Mouse (Mus musculus): ENCODE measurements around the gene Ccdc97.
A peak's percentile ranks its signal among the peaks of the same experiment; 100 is the strongest.

- TF ChIP-seq CTCF (IDR thresholded peaks at IDR 0.05; ENCODE audit: extremely low read depth, insufficient read depth, low read length) (no peak), POLR2A (IDR thresholded peaks at IDR 0.05; ENCODE audit: extremely low read depth, insufficient read depth, low read length) (peak; percentile 53; the same call in 1 of the 2 replicates)
These were observed 36.0 kb upstream of the Ccdc97 start, which contains the start of gene Hnrnpul1 for GRCm38 (mm10) chr7:25754738-25755467.
